Mouse (Mus musculus) lung, postnatal 0 days (tissue): ENCODE results near the gene Mgll. TPM values are rescaled to one million over a fixed set of nuclear protein-coding genes. Genes with fewer than 3 reads are reported as not detected.

Source experiments
- ATAC-seq: fragments of 200-750 bp; cut with Nextera tagmentation; 2 replicates; pipeline ENCODE4 v1.8.0; 2017; ENCODE audit warnings: moderate library complexity
- DNase-seq: peaks from one replicate; pipeline ENCODE4 v3.0.0-alpha.2; 2016; ENCODE audit warnings: low spot score
- H3K27ac ChIP-seq: fragments of 300-500 bp; sonication (generic); 2 replicates; pipeline ENCODE4 v1.5.1; 2014; ENCODE audit warnings: antibody characterized with exemption, mild to moderate bottlenecking, low read length, mixed read lengths
- H3K27me3 ChIP-seq: fragments of 300-500 bp; sonication (generic); replicated peaks from 2 replicates; pipeline ENCODE4 v1.6.1; 2014; ENCODE audit warnings: low read length, mixed read lengths; ENCODE audit not compliant: insufficient read depth
- H3K36me3 ChIP-seq: fragments of 300-500 bp; sonication (generic); 2 replicates; pipeline ENCODE4 v1.6.1; 2014; ENCODE audit warnings: low read length, mixed read lengths; ENCODE audit not compliant: insufficient read depth
- H3K4me1 ChIP-seq: fragments of 300-500 bp; sonication (generic); 2 replicates; pipeline ENCODE4 v1.6.1; 2014; ENCODE audit warnings: antibody characterized with exemption, low read depth, low read length, mixed read lengths; ENCODE audit not compliant: insufficient read depth
- H3K4me2 ChIP-seq: fragments of 300-500 bp; sonication (generic); replicated peaks from 2 replicates; pipeline ENCODE4 v1.6.1; 2014; ENCODE audit warnings: low read depth, mild to moderate bottlenecking, low read length, moderate library complexity, mixed read lengths
- H3K4me3 ChIP-seq: fragments of 300-500 bp; sonication (generic); 2 replicates; pipeline ENCODE4 v1.5.1; 2014; ENCODE audit warnings: low read depth, low read length
- H3K9ac ChIP-seq: fragments of 300-500 bp; sonication (generic); replicated peaks from 2 replicates; pipeline ENCODE4 v1.6.1; 2014; ENCODE audit warnings: low read depth, mild to moderate bottlenecking
- H3K9me3 ChIP-seq: fragments of 300-500 bp; sonication (generic); 2 replicates; pipeline ENCODE4 v1.6.1; 2016; ENCODE audit warnings: low read length, mixed read lengths
- CTCF ChIP-seq: IDR thresholded peaks from 2 replicates; pipeline ENCODE4 v1.5.1; 2016; ENCODE audit warnings: antibody characterized with exemption, mild to moderate bottlenecking
- EP300 ChIP-seq: IDR thresholded peaks from 2 replicates; pipeline ENCODE4 v1.6.1; 2016; ENCODE audit warnings: antibody characterized with exemption, mild to moderate bottlenecking, control low read depth
- WGBS: fragments of 180-500 bp; shearing (Covaris S2); extraction: QIAGEN DNeasy Blood & Tissue Kit; methylation state at CpG from one replicate; pipeline ENCODE4 v1.1.7; 2014; 5-methylcytosine and 5-hydroxymethylcytosine counted together
- polyA plus RNA-seq: library from polyadenylated mRNA; unstranded; fragments of >200 nt; fragmentation: Nextera tagmentation; extraction: Ambion mirVana; gene quantifications from 2 replicates; pipeline ENCODE4 v1.2.1, GENCODE M21; 2015

The Mgll gene
- polyA plus RNA-seq, 1 experiment from 2014 or later = 123 TPM

DNA sequence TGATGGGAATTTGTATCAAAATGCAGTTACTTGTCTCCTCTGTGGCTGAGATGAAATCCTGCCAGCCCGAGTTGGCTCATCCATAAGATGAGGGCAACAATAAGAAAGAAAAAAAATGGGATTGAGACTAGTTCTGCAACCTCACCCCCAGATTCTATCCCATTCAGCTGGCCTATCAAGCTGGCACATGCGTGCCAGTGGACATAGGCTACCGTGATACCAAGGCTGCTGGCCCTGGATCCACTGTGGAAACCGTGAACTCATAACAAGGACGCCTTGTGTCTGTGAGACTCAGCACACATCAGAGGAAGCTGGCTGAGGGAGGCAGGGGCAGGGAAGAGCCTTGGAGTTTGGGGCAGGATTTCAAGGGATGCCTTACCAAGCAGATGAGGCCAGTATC, 46.8 kb downstream of the Mgll start:
- no peaks in the 10 kb centered on the region for H3K27me3 ChIP-seq
- no peak for ATAC-seq
- TF ChIP-seq CTCF = no peak
- no peaks in the 10 kb centered on the region; the same call in 1 of the 2 replicates for H3K4me1 ChIP-seq
- H3K4me2 ChIP-seq = no peak overlapping the region
- no peak overlapping the region for H3K4me3 ChIP-seq
- H3K9ac ChIP-seq = no peak overlapping the region
- H3K9me3 ChIP-seq = no peaks in the 10 kb centered on the region
- H3K27ac ChIP-seq = no peak overlapping the region
- DNase-seq = no peak
- H3K36me3 ChIP-seq = 0 out of 2 replicates have a peak, but pooled peaks cover 6% of the 10 kb centered on the region
- 83% methylated on average over 5 of the region's 5 CpGs for WGBS

GRCm38 (mm10) chr6:88772041-88772440, 47.8 kb downstream of the Mgll start:
- WGBS = 71% methylated on average over 13 of the region's 13 CpGs
- ATAC-seq = no peak

DNA sequence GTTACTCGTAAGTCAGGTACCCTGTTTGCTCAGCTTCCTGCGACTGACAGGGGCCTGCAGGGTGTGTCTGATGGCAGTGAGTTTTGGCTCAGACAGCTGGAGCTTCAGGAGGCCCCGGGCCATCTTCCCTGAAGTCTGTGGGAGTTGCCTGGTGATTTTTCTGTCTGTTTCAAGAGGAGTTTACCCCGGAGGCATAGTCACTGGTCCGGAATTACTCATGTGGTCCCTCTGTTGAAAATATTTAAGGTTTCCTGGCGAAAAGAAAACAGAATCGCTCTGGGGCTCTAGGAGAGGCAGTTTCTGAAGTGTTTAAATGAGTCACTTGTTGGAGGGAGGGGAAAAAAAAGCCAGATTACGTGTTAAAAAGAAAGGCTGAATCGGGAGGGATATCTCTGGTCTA, 49.8 kb downstream of the Mgll start:
- no peak for TF ChIP-seq CTCF
- no peak for TF ChIP-seq EP300
- Histone ChIP-seq H3K4me2 (no peak overlapping the region), H3K4me3 (no peak overlapping the region), H3K9ac (no peak overlapping the region), H3K27me3 (no peaks in the 10 kb centered on the region), H3K27ac (no peak overlapping the region), H3K9me3 (no peaks in the 10 kb centered on the region), H3K36me3 (no peaks in the 10 kb centered on the region), H3K4me1 (no peaks in the 10 kb centered on the region; the same call in 1 of the 2 replicates)
- no peak for ATAC-seq
- no peak for DNase-seq
- 51% methylated on average over 9 of the region's 9 CpGs for WGBS

More at GRCm38 (mm10) chr6:88772041-88772440, 47.8 kb downstream of the Mgll start:
- no peak for DNase-seq
- TF ChIP-seq CTCF (no peak), EP300 (no peak)
- no peaks in the 10 kb centered on the region; the same call in 1 of the 2 replicates for H3K4me1 ChIP-seq
- no peak overlapping the region for H3K4me2 ChIP-seq
- no peaks in the 10 kb centered on the region for H3K27me3 ChIP-seq
- 0 out of 2 replicates have a peak, but pooled peaks cover 6% of the 10 kb centered on the region for H3K36me3 ChIP-seq
- no peak overlapping the region for H3K4me3 ChIP-seq
- no peak overlapping the region for H3K9ac ChIP-seq
- H3K27ac ChIP-seq = no peak overlapping the region
- no peaks in the 10 kb centered on the region for H3K9me3 ChIP-seq

DNA sequence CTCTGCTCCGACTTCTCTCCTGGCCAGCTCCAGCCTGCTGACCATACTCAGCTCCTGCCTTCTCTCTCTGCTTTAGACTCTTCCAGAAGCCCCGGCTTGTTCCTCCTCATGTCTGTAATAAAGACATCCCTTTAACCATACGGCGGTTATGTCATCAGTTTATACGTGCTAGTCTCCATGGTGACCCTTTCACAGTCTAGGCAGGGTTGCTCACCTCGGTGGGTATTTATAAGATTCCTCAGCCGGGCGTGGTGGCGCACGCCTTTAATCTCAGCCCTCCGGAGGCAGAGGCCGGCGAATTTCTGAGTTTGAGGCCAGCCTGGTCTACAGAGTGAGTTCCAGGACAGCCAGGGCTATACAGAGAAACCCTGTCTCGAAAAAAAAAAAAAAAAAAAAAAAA, 51.1 kb downstream of the Mgll start:
- no peaks in the 10 kb centered on the region for H3K9me3 ChIP-seq
- no peak for TF ChIP-seq CTCF
- no peak for TF ChIP-seq EP300
- ATAC-seq (no peak), DNase-seq (no peak)
- H3K27ac ChIP-seq = no peak overlapping the region
- 64% methylated on average over 13 of the region's 14 CpGs for WGBS
- no peak overlapping the region for H3K4me2 ChIP-seq
- H3K4me3 ChIP-seq = no peak overlapping the region
- H3K36me3 ChIP-seq = no peaks in the 10 kb centered on the region
- H3K27me3 ChIP-seq = no peaks in the 10 kb centered on the region
- H3K9ac ChIP-seq = no peak overlapping the region
- H3K4me1 ChIP-seq = no peaks in the 10 kb centered on the region; the same call in 1 of the 2 replicates

GRCm38 (mm10) chr6:88776336-88776923, 52.2 kb downstream of the Mgll start:
- Histone ChIP-seq H3K9me3 (no peaks in the 10 kb centered on the region), H3K27ac (no peak overlapping the region), H3K9ac (no peak overlapping the region), H3K4me3 (no peak overlapping the region), H3K4me1 (no peaks in the 10 kb centered on the region; the same call in 1 of the 2 replicates), H3K36me3 (no peaks in the 10 kb centered on the region), H3K27me3 (no peaks in the 10 kb centered on the region), H3K4me2 (no peak overlapping the region)
- DNase-seq (no peak), ATAC-seq (peak; percentile 48; the same call in 1 of the 2 replicates)
- 36% methylated on average over 13 of the region's 13 CpGs for WGBS
- TF ChIP-seq CTCF (peak; percentile 13; the same call in 1 of the 2 replicates), EP300 (no peak)

DNA sequence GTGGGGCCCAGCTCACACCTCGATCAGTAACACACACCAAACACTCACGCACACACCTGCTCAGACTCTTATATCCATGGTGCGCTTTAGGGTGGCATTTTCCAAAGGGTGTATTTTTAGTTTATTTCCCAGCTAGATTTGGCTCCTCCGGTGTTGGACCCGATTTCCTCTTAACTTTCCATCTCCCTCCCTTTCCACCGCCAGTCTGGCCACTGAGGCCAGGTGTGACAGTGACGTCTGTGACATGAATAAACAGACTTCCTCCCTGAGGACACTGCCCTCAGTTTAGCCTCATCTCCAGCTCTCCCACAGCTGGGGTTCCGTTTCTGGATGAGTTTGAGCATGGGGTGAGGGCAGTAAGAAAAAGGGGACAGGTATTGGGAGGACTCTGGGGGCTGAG, 52.8 kb downstream of the Mgll start:
- TF ChIP-seq CTCF (no peak), EP300 (no peak)
- Histone ChIP-seq H3K27me3 (no peaks in the 10 kb centered on the region), H3K9ac (no peak overlapping the region), H3K4me1 (no peaks in the 10 kb centered on the region; the same call in 1 of the 2 replicates), H3K4me3 (no peak overlapping the region), H3K27ac (no peak overlapping the region), H3K36me3 (no peaks in the 10 kb centered on the region), H3K9me3 (no peaks in the 10 kb centered on the region), H3K4me2 (no peak overlapping the region)
- DNase-seq (no peak), ATAC-seq (no peak)
- 63% methylated on average over 8 of the region's 8 CpGs for WGBS
